Mouse (Mus musculus) stomach, postnatal 0 days (tissue): ENCODE measurements around the gene Otoa. TPM values are rescaled to one million over a fixed set of nuclear protein-coding genes. Genes with fewer than 3 reads are reported as not detected.

ENCODE experiments used
- ATAC-seq: fragments of 200-750 bp; cut with Nextera tagmentation; 2 replicates; pipeline ENCODE4 v1.8.0; 2017; ENCODE audit not compliant: low FRiP score, low TSS enrichment
- DNase-seq: peaks from one replicate; pipeline ENCODE4 v3.0.0-alpha.2; 2016; ENCODE audit warnings: low spot score
- H3K27ac ChIP-seq: fragments of 300-500 bp; sonication (generic); replicated peaks from 2 replicates; pipeline ENCODE4 v1.5.1; 2014; ENCODE audit warnings: mild to moderate bottlenecking, control low read depth
- H3K27me3 ChIP-seq: fragments of 300-500 bp; sonication (generic); 2 replicates; pipeline ENCODE4 v1.6.1; 2014; ENCODE audit warnings: low read length; ENCODE audit not compliant: control insufficient read depth, insufficient read depth
- H3K36me3 ChIP-seq: fragments of 300-500 bp; sonication (generic); 2 replicates; pipeline ENCODE4 v1.6.1; 2014; ENCODE audit warnings: low read length, mixed read lengths; ENCODE audit not compliant: control insufficient read depth, insufficient read depth
- H3K4me1 ChIP-seq: fragments of 300-500 bp; sonication (generic); replicated peaks from 2 replicates; pipeline ENCODE4 v1.6.1; 2014; ENCODE audit warnings: antibody characterized with exemption; ENCODE audit not compliant: control insufficient read depth, insufficient read depth
- H3K4me2 ChIP-seq: fragments of 300-500 bp; sonication (generic); replicated peaks from 2 replicates; pipeline ENCODE4 v1.6.1; 2014; ENCODE audit warnings: low read depth, mild to moderate bottlenecking, control low read depth, moderate library complexity
- H3K4me3 ChIP-seq: fragments of 300-500 bp; sonication (generic); 2 replicates; pipeline ENCODE4 v1.5.1; 2014; ENCODE audit warnings: low read depth, low read length, control low read depth
- H3K9ac ChIP-seq: fragments of 300-500 bp; sonication (generic); 2 replicates; pipeline ENCODE4 v1.6.1; 2014; ENCODE audit warnings: mild to moderate bottlenecking, low read length, control low read depth, mixed read lengths
- H3K9me3 ChIP-seq: fragments of 300-500 bp; sonication (generic); 2 replicates; pipeline ENCODE4 v1.6.1; 2016; ENCODE audit warnings: low read length; ENCODE audit not compliant: control insufficient read depth
- CTCF ChIP-seq: IDR thresholded peaks from 2 replicates; pipeline ENCODE4 v1.5.1; 2016; ENCODE audit warnings: antibody characterized with exemption, low read depth, mild to moderate bottlenecking, moderate library complexity
- EP300 ChIP-seq: optimal IDR thresholded peaks from 2 replicates; pipeline ENCODE3; 2016; ENCODE audit warnings: antibody characterized with exemption
- WGBS: fragments of 180-500 bp; shearing (Covaris S2); extraction: QIAGEN DNeasy Blood & Tissue Kit; methylation state at CpG from one replicate; pipeline ENCODE4 v1.1.7; 2014; 5-methylcytosine and 5-hydroxymethylcytosine counted together
- polyA plus RNA-seq: library from polyadenylated mRNA; unstranded; fragments of >200 nt; fragmentation: Nextera tagmentation; extraction: Ambion mirVana; gene quantifications from 2 replicates; pipeline ENCODE4 v1.2.1, GENCODE M21; 2015

The Otoa gene
- polyA plus RNA-seq, 1 experiment from 2014 or later = 0.11 TPM

GRCm38 (mm10) chr7:121043004-121043403 lies 38.4 kb upstream of the Otoa start:
- H3K4me3 ChIP-seq = no peak overlapping the region
- DNase-seq = no peak
- peaks cover 2% of the 10 kb centered on the region; the same call in 1 of the 2 replicates for H3K4me1 ChIP-seq
- WGBS = 88% methylated on average over 3 of the region's 3 CpGs
- ATAC-seq = no peak
- no peak overlapping the region for H3K9ac ChIP-seq
- H3K27me3 ChIP-seq = no peaks in the 10 kb centered on the region
- no peak for TF ChIP-seq EP300
- TF ChIP-seq CTCF = no peak
- no peak overlapping the region for H3K4me2 ChIP-seq
- H3K9me3 ChIP-seq = no peaks in the 10 kb centered on the region
- no peak overlapping the region for H3K27ac ChIP-seq
- H3K36me3 ChIP-seq = no peaks in the 10 kb centered on the region

- DNase-seq (no peak), ATAC-seq (no peak)
- no peaks in the 10 kb centered on the region for H3K9me3 ChIP-seq
- H3K4me3 ChIP-seq = no peak overlapping the region
- H3K36me3 ChIP-seq = no peaks in the 10 kb centered on the region; the same call in 1 of the 2 replicates
- no peak for TF ChIP-seq EP300
- no peak for TF ChIP-seq CTCF
- H3K9ac ChIP-seq = no peak overlapping the region
- WGBS = 84% methylated on average over 1 of the region's 1 CpGs
- peaks cover 2% of the 10 kb centered on the region; the same call in 1 of the 2 replicates for H3K4me1 ChIP-seq
- no peak overlapping the region for H3K4me2 ChIP-seq
- H3K27ac ChIP-seq = no peak overlapping the region
- no peaks in the 10 kb centered on the region for H3K27me3 ChIP-seq
Measured at GRCm38 (mm10) chr7:121043510-121043909, 37.9 kb upstream of the Otoa start.

- no peak for DNase-seq
Measured at GRCm38 (mm10) chr7:121044251-121044650, 37.2 kb upstream of the Otoa start.

GRCm38 (mm10) chr7:121045671-121046453 lies 35.6 kb upstream of the Otoa start:
- H3K36me3 ChIP-seq = no peaks in the 10 kb centered on the region; the same call in none of the 2 replicates
- 56% methylated on average over 6 of the region's 6 CpGs for WGBS
- DNase-seq (no peak), ATAC-seq (peak; percentile 90)
- no peak overlapping the region for H3K4me3 ChIP-seq
- no peak overlapping the region for H3K4me2 ChIP-seq
- no peak overlapping the region for H3K27ac ChIP-seq
- H3K9ac ChIP-seq = no peak overlapping the region
- TF ChIP-seq CTCF (no peak), EP300 (no peak)
- peaks cover 2% of the 10 kb centered on the region; the same call in 1 of the 2 replicates for H3K4me1 ChIP-seq
- H3K9me3 ChIP-seq = no peaks in the 10 kb centered on the region
- no peaks in the 10 kb centered on the region for H3K27me3 ChIP-seq

More at GRCm38 (mm10) chr7:121044251-121044650, 37.2 kb upstream of the Otoa start:
- H3K4me3 ChIP-seq = no peak overlapping the region
- WGBS = 50% methylated on average over 1 of the region's 1 CpGs
- H3K27me3 ChIP-seq = no peaks in the 10 kb centered on the region
- H3K4me2 ChIP-seq = no peak overlapping the region
- H3K36me3 ChIP-seq = no peaks in the 10 kb centered on the region; the same call in 1 of the 2 replicates
- H3K9me3 ChIP-seq = no peaks in the 10 kb centered on the region
- no peak overlapping the region for H3K9ac ChIP-seq
- H3K4me1 ChIP-seq = peaks cover 2% of the 10 kb centered on the region; the same call in 1 of the 2 replicates
- ATAC-seq = no peak
- H3K27ac ChIP-seq = no peak overlapping the region
- TF ChIP-seq EP300 (no peak), CTCF (no peak)

GRCm38 (mm10) chr7:121047624-121048023 lies 33.8 kb upstream of the Otoa start:
- ATAC-seq (no peak), DNase-seq (no peak)
- WGBS = 81% methylated on average over 2 of the region's 2 CpGs
- no peak overlapping the region for H3K27ac ChIP-seq
- H3K4me3 ChIP-seq = no peak overlapping the region
- H3K9ac ChIP-seq = no peak overlapping the region
- no peak overlapping the region for H3K4me2 ChIP-seq
- no peaks in the 10 kb centered on the region for H3K27me3 ChIP-seq
- no peaks in the 10 kb centered on the region for H3K9me3 ChIP-seq
- no peaks in the 10 kb centered on the region; the same call in none of the 2 replicates for H3K36me3 ChIP-seq
- no peak for TF ChIP-seq CTCF
- no peak for TF ChIP-seq EP300
- peaks cover 2% of the 10 kb centered on the region; the same call in 1 of the 2 replicates for H3K4me1 ChIP-seq

- Histone ChIP-seq H3K9ac (no peak overlapping the region), H3K27me3 (no peaks in the 10 kb centered on the region), H3K4me2 (no peak overlapping the region), H3K9me3 (no peaks in the 10 kb centered on the region), H3K36me3 (peaks cover 7% of the 10 kb centered on the region), H3K4me1 (no peaks in the 10 kb centered on the region), H3K27ac (no peak overlapping the region), H3K4me3 (no peak overlapping the region)
- 81% methylated on average over 4 of the region's 4 CpGs for WGBS
- no peak for DNase-seq
- TF ChIP-seq EP300 = no peak
- TF ChIP-seq CTCF = no peak
- no peak for ATAC-seq
Measured at GRCm38 (mm10) chr7:121053071-121053470, 28.4 kb upstream of the Otoa start.
